Comparison of ENCODE assay signal across 8 mouse cellular contexts in the genomic region with DNA sequence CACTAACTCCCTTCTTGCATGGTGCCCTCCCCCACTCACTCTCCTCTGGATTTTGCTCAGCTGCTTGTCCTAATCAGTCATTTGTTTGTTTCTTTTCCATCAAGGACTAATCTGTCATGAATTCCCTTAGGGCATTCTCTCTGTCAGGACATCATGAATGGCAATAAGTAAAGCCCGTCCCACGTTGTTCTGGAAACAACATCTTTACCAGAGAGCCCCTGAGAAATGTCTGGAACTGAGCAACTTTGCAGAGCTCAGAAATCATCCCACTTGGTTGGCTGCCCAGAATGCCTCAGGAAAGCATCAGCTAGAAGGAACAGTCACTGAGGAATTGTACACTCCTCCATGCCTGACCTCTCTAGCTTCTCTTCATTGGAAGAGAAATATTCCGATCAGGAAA. TPM values are rescaled to one million over a fixed set of nuclear protein-coding genes. Genes with fewer than 3 reads are reported as not detected.
A peak's percentile ranks its signal among the peaks of the same experiment; 100 is the strongest.
DNase-seq lines count a peak whose midpoint lies in the region; ATAC-seq lines count a peak whose summit lies in the region.

No protein-coding gene starts in this region.

- H3K4me1 ChIP-seq in limb, embryonic 15.5 days: peaks cover 10% of the 10 kb centered on the region

- H3K4me3 ChIP-seq in limb, embryonic 15.5 days: no peak overlapping the region

- intact Hi-C loops in left cerebral cortex, postnatal 14 days (cut with DNase I): no loop called here

- H3K4me2 ChIP-seq in limb, embryonic 15.5 days: no peak overlapping the region

- peak; percentile 57 to 58 for DNase-seq in left cerebral cortex, postnatal 14 days (ENCODE audit: low spot score in 2 of 2)
- no peak for DNase-seq in left cerebral cortex, adult 9 months (ENCODE audit: low spot score in 2 of 2)
- DNase-seq in embryo, embryonic 9.5 days (ENCODE audit: extremely low spot score): peak; percentile 22
- DNase-seq in heart, adult 18-20 months: peak; percentile 73 to 74
- DNase-seq in cerebellum, adult 9-11 months: no peak
- no peak for DNase-seq in right cerebral cortex, postnatal 25 days

- 24% methylated on average over 3 of the region's 3 CpGs for WGBS in limb, embryonic 15.5 days

- H3K36me3 ChIP-seq in limb, embryonic 15.5 days: no peaks in the 10 kb centered on the region

- peak overlapping the region; percentile 52 for H3K27ac ChIP-seq in limb, embryonic 15.5 days

- ATAC-seq in limb, embryonic 15.5 days (ENCODE audit: insufficient number of reproducible peaks, low FRiP score, low TSS enrichment, low read depth): peak; percentile 71; the same call in 1 of the 2 replicates
- ATAC-seq in megakaryocyte, adult 5-6 weeks (ENCODE audit: poor library complexity, severe bottlenecking): no peak

- no peaks in the 10 kb centered on the region for H3K9me3 ChIP-seq in limb, embryonic 15.5 days

- no peaks in the 10 kb centered on the region for H3K27me3 ChIP-seq in limb, embryonic 15.5 days

- no peak overlapping the region for H3K9ac ChIP-seq in limb, embryonic 15.5 days

RNA-seq across cellular contexts. Expression of a gene that starts 55.4 kb away (rescaled TPM):
- 10 to 100 TPM; 69.2 to 74.0 TPM for total RNA-seq in left cerebral cortex, postnatal 14 days (2021)
- 10 to 100 TPM in 1 of 2 experiments, 1 to 10 TPM in 1; 7.9 to 11.4 TPM for total RNA-seq in heart, adult 18-20 months (2021)
- polyA plus RNA-seq in limb, embryonic 15.5 days (2015; fragmentation: Nextera tagmentation; extraction: Ambion mirVana): 24.3 and 27.6 TPM in 2 replicates
- total RNA-seq in megakaryocyte, adult 5-6 weeks (2015): 133 and 146 TPM in 2 replicates
- 64.6 and 82.4 TPM in 2 replicates for total RNA-seq in megakaryocyte, adult 5-6 weeks (2017)

Comparison
In these comparisons a context has a peak if more than half of its experiments do, and no peak if none do; other contexts are left out.
1. DNase-seq: peak in left cerebral cortex, postnatal 14 days (2 of 2), embryo, embryonic 9.5 days (single experiment) and heart, adult 18-20 months (2 of 2); none in left cerebral cortex, adult 9 months (0 of 2), cerebellum, adult 9-11 months (single experiment) and right cerebral cortex, postnatal 25 days (single experiment).
2. RNA of a gene that starts 55.4 kb away (total RNA-seq): 64.6 to 146 TPM in megakaryocyte, adult 5-6 weeks and 69.2 to 74.0 TPM in left cerebral cortex, postnatal 14 days; 7.9 to 11.4 TPM in heart, adult 18-20 months; every median in the first group is over 4 times any median in the second.